Mouse (Mus musculus) telencephalon, adult 2 months (tissue): ENCODE measurements around the gene Mrpl42.
"Not testable (repeated sequence)": the region's sequence is repeated elsewhere in the genome, so short reads cannot be mapped to it uniquely, and the experiment has no call there.

Source experiments
- DNase-seq: peaks from one replicate; pipeline ENCODE4 v3.0.0-alpha.2; 2011; ENCODE audit warnings: low read depth, low spot score

The Mrpl42 gene

GRCm38 (mm10) chr10:95501463-95502081 lies at the start of gene Mrpl42:
Gene Mrpl42 (minus strand): TSS chr10:95501940.
- peak; percentile 86 for DNase-seq

GRCm38 (mm10) chr10:95550506-95550905 lies 48.8 kb upstream of the Mrpl42 start:
- DNase-seq, result no peak

- DNase-seq, result not testable (repeated sequence)
Observed at GRCm38 (mm10) chr10:95549080-95549479, 47.3 kb upstream of the Mrpl42 start.

- no peak for DNase-seq
Observed at GRCm38 (mm10) chr10:95548154-95548826, 46.5 kb upstream of the Mrpl42 start.

GRCm38 (mm10) chr10:95546178-95546577 lies 44.4 kb upstream of the Mrpl42 start:
- no peak for DNase-seq

- DNase-seq, result no peak
Observed at GRCm38 (mm10) chr10:95545051-95545450, 43.3 kb upstream of the Mrpl42 start.

DNA sequence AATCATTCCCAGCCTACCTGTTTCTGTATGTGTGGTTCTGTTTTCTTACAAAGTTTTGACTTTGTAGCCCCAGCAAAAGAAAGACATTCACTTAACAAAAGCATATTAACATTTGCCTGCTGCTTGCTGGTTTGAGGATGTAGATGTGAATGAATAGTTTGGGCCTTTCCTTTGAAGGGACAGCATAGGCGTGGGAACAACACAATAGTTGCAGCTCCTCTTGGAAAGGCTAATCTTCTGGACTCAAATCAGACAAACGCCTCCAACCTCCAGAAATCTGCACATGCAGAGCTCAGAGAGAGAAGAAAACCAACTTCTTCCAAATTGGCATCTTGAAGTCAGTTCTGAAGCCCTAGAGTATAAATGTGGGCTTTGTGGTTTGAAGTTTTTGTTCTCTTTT lies 42.9 kb upstream of the Mrpl42 start:
- no peak for DNase-seq

DNA sequence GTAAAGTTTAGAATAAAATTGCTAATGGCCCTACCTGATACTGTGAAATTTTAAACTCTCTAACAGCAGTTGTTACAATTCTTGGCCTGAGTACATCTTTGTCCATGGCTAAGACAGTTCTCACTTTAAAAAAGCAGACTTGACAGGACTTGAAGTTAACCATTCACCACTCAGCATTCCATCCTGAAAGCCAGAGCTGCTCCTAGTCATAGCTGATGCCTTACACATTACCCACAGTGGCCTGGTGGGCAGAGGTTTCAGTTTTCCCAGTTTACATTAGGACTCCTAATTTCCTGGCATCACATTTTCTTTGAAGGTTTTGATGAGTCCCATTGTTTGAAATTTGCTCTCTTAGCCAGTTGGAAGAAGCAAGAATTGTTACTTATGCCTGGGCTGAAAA lies 42.3 kb upstream of the Mrpl42 start:
- no peak for DNase-seq

DNA sequence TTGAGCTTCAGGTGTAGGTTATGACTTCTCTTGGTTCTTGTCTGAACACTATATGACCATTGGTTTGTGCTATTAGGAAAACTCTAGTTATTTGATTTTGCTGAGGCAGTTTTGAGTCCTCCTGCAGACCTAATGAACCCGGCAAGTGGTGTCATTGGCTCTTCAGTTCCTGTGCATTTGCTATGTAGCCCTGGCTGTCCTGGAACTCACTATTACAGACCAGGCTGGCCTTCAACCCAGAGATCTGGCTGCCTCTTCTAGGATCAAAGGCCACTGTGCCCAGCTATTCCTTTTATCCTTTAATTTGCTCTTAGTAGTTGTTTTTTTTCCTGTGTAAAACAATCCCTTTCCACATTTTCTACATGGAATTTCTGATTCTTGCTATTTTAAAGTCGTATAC lies 41.6 kb upstream of the Mrpl42 start:
- no peak for DNase-seq

- DNase-seq, result no peak
Observed at GRCm38 (mm10) chr10:95542916-95543315, 41.2 kb upstream of the Mrpl42 start.

DNA sequence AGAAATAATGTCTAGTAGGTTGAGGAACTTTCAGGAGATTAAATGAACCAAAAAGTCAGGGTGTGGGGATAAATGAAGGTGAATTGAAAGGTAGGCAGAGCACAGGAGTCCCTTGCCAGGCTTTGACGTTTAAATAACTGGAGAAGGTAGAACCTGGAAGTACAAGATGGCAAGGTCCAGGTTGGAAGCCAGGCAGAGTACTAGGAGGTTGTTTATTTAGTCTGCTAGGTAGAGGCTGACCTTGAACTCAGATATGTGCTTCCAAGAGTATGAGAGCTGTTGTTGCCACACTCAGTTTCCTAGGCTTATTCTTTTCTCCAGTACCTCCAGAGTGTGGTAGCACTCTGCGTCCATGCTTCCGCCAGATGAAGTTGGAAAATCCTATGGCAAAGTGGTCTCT lies 38.1 kb upstream of the Mrpl42 start:
- no peak for DNase-seq

- no peak for DNase-seq
Observed at GRCm38 (mm10) chr10:95539260-95539659, 37.5 kb upstream of the Mrpl42 start.

- no peak for DNase-seq
Observed at GRCm38 (mm10) chr10:95536222-95536541, 34.4 kb upstream of the Mrpl42 start.

- no peak for DNase-seq
Observed at GRCm38 (mm10) chr10:95535399-95536221, 33.9 kb upstream of the Mrpl42 start.

- no peak for DNase-seq
Observed at GRCm38 (mm10) chr10:95533382-95533781, 31.6 kb upstream of the Mrpl42 start.

DNA sequence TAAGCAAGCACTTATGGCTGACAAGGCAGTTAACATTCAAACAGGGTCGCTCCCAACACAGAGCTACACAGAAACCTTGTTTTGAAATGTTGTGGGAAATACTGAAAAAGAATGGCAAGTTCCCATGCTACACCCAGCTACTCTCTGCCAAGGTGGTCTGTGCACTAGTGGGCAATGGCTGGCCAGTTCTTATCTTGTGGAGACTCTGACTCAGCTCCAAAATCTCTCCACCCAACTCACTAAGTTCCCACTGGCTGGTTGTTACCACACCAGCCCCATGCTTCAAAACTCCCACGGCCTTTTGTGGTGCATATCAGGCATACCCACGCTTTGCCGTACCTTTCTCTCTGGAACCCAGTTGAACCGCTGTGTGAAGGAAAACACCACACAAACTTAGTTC lies 31.2 kb upstream of the Mrpl42 start:
- DNase-seq, result no peak

DNA sequence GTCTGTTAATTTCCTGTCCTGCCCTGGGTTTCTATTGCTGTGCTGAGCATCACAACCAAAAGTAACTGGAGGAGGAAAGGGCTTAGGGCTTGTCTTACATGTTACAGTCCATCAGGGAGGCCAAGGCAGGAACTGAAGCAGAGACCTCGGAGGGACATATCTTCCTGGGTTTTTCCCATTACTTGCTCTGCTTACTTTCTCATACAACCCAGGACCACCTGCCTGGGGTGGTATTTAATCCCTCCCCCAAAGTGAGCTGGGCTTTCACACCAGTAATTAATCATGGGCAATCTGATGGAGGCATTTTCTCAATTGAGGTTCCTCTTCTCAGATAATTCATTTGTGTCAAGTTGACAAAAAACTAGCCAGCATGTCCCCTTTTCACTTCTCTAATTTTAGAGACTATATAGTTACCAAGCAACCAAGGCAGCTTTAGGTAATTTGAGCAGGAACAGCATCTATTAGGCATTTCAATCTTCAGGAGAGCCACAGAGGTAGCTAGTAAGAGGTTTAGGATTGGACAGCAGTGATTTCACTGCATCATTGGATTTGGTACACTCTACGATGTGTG lies 28.9 kb upstream of the Mrpl42 start:
- no peak for DNase-seq

DNA sequence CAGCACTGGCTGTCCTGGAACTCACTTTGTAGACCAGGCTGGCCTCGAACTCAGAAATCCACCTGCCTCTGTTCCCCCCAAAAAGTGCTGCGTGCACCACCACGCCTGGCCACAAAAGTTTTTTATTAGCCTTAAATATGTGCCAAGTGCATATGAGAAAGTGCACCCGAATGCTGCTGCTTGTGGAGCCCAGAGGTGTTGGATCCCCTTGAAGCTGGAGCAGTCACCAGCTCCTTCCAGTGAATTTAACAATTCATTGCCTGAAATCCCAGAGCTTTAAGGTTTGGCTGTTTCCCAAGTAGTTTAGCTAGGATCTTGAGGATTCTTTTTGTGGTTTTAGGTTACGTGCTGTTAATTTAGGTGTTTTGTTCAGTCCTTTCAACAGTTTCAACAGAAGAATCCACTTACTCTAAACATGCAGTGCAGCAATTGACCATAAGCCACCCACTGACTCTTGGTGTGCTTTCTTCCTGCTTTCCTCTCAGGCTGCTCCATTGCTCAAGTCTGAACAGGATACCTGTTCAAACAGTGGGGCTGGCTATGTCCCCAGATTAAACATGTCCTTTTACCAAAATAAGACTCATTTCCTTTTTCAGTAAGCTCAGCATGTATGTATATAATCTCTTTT lies 24.9 kb upstream of the Mrpl42 start:
- no peak for DNase-seq

DNA sequence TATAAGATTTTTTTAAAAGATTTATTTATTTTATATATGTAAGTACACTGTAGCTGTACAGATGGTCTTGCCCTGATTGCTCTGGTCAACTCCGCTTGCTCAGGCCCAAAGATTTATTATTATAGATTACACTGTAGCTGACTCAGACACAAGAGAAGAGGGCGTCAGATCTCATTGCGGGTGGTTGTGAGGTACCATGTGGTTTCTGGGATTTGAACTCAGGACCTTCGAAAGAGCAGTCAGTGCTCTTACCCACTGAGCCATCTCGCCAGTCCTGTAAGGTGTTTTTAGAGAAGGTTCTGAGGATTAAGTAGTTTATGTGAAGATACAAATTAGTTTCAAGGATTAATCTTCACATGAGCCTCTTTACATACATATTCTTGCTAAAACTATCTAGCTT lies 24.1 kb upstream of the Mrpl42 start:
- no peak for DNase-seq

GRCm38 (mm10) chr10:95525037-95525675 lies 23.4 kb upstream of the Mrpl42 start:
- no peak for DNase-seq

DNA sequence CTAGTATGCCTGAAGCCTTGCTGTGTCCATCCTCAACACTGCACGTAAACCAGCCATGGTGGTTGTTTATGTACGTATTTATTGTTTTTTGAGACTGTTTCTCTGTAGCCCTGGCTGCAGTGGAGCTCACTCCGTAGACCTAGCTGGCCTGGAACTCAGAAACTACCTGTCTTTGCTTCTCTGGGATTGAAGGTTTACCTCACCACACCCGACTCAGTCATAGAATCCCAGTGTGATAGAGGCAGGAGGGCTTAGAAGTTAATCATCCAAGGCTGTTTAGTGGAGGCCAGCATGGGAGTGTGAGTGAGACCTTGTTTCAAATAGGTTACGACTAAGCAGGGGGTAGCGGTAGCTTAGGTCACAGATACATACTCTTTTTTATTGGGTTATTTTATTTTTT lies 15.9 kb upstream of the Mrpl42 start:
- DNase-seq, result no peak
